Mouse (Mus musculus) heart, embryonic 10.5 days (tissue): ENCODE measurements around the gene Extl2. TPM values are rescaled to one million over a fixed set of nuclear protein-coding genes. Genes with fewer than 3 reads are reported as not detected.

ENCODE experiments used
- DNase-seq: peaks from one replicate; pipeline ENCODE4 v3.0.0-alpha.2; 2017; ENCODE audit warnings: low spot score
- H3K27ac ChIP-seq: fragments of 300-500 bp; sonication (generic); 2 replicates; pipeline ENCODE4 v1.5.1; 2016; ENCODE audit warnings: mild to moderate bottlenecking
- H3K27me3 ChIP-seq: fragments of 300-500 bp; sonication (generic); 2 replicates; pipeline ENCODE4 v1.6.1; 2016; ENCODE audit warnings: mild to moderate bottlenecking; ENCODE audit not compliant: poor library complexity, insufficient read depth, severe bottlenecking
- H3K36me3 ChIP-seq: fragments of 300-500 bp; sonication (generic); 2 replicates; pipeline ENCODE4 v1.6.1; 2016; ENCODE audit warnings: mild to moderate bottlenecking, moderate library complexity
- H3K4me1 ChIP-seq: fragments of 300-500 bp; sonication (generic); 2 replicates; pipeline ENCODE4 v1.6.1; 2016; ENCODE audit warnings: mild to moderate bottlenecking
- H3K4me3 ChIP-seq: fragments of 300-500 bp; sonication (generic); 2 replicates; pipeline ENCODE4 v1.5.1; 2016; ENCODE audit warnings: mild to moderate bottlenecking, moderate library complexity
- H3K9me3 ChIP-seq: fragments of 300-500 bp; sonication (generic); 2 replicates; pipeline ENCODE4 v1.6.1; 2016; ENCODE audit warnings: mild to moderate bottlenecking, moderate library complexity
- WGBS: fragments of 180-500 bp; shearing (Covaris S2); methylation state at CpG from one replicate; pipeline ENCODE4 v1.1.7; 2016; 5-methylcytosine and 5-hydroxymethylcytosine counted together
- polyA plus RNA-seq: library from polyadenylated mRNA; unstranded; fragments of >200 nt; fragmentation: Nextera tagmentation; extraction: Ambion mirVana; gene quantifications from 2 replicates; pipeline ENCODE4 v1.2.1, GENCODE M21; 2016

The Extl2 gene
- polyA plus RNA-seq, 1 experiment from 2014 or later: 19.6 TPM

DNA sequence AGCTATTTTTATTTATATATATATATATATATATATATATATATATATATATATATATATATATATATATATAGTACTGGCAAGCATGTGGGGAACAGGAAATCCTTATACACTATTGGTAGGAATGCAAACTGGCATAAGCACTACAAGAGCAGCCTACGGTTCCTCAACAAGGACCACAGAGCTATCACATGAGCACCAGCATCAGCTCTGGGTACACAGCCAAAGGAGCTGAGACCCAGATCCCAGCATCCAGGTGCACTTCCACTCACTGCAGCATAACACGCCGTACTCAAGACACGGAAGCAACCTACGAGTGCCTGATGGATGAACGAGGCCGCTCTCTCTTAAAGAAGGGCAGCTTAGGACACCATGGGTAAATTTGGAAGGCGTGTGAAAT, 24.0 kb upstream of the Extl2 start:
- Histone ChIP-seq H3K9me3 (no peaks in the 10 kb centered on the region), H3K27ac (no peak overlapping the region), H3K36me3 (peaks cover 64% of the 10 kb centered on the region), H3K4me3 (no peak overlapping the region), H3K27me3 (no peaks in the 10 kb centered on the region), H3K4me1 (no peaks in the 10 kb centered on the region)
- 91% methylated on average over 8 of the region's 8 CpGs for WGBS
- no peak for DNase-seq

DNA sequence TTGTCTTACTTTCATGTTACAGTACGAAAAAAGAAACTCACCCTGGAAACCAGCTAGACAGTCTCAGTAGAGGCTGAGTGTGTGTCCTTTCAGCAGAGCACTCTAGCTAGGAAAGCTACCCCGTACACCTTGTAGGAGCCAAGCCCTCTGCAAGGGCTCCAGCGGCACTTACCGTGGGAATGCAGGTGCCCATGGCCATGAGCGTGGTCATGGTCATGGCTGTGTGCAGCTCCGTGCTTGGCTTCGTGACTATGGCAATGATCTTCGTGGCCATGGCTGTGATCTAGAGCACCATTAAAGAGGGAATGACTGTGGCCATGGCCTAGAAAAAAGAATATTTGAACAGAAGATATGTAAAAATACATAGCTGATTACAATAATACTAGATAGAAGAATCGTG, 22.6 kb upstream of the Extl2 start:
- DNase-seq: no peak
- H3K27ac ChIP-seq: no peak overlapping the region
- no peaks in the 10 kb centered on the region for H3K27me3 ChIP-seq
- no peaks in the 10 kb centered on the region for H3K4me1 ChIP-seq
- no peaks in the 10 kb centered on the region for H3K9me3 ChIP-seq
- peaks cover 67% of the 10 kb centered on the region for H3K36me3 ChIP-seq
- H3K4me3 ChIP-seq: no peak overlapping the region
- WGBS: 94% methylated on average over 9 of the region's 9 CpGs

DNA sequence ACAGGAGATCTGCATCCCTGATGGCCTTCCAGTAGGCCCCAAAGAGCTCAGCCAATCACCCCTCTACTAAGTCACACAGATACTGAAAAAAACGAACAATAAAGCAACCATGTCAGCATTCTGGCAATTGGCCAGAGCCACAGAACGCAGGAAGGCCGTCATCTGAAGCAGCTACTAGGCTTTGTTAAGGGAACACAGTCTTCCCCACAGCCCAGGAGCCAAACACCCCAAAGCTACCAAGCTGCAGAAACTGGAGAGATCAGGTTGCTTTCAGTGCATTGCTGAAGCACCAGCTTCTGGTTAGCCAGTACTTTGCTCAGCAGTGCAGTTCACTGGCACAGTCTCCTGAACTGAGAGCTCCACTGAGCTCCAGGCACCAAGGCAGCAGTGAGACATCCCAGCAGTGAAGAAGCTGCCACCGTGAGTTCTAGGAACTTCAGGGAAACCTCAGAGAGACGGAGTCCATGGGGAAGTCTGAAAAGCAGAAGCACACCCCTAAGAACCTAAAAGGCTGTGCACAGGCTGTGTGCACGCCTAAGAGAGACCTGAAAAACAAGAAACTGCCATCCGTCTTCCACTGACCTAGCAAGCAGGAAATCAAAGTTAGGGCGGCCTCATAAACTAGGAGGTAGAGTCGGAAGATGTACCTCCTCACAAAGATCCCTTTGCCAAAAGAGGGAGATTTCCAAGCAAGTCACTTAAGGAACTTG, 21.9 kb upstream of the Extl2 start:
- Histone ChIP-seq H3K27me3 (no peaks in the 10 kb centered on the region), H3K27ac (no peak overlapping the region), H3K9me3 (no peaks in the 10 kb centered on the region), H3K4me3 (no peak overlapping the region), H3K4me1 (no peaks in the 10 kb centered on the region), H3K36me3 (peaks cover 72% of the 10 kb centered on the region)
- 80% methylated on average over 9 of the region's 9 CpGs for WGBS
- DNase-seq: no peak

DNA sequence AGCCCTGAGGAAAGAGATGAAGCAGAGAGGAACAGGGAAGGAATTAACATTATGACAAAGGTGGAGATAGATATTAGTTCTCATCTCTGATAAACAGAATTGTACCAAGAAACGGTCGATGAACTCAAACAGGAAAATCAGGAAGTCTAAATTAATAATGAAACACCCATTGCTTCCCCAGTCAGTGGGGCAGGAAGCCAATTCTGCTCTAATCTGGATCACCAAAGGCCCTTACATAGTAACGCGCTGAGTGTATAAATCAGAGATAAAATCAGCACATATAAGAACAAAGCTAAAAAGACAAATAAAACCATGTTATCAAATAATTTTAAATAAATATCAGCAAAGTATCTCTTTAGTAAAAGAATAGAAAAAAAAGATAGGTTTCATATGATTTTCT, 15.2 kb upstream of the Extl2 start:
- WGBS: 87% methylated on average over 4 of the region's 4 CpGs
- Histone ChIP-seq H3K9me3 (no peaks in the 10 kb centered on the region), H3K4me3 (no peak overlapping the region), H3K36me3 (peaks cover 29% of the 10 kb centered on the region), H3K4me1 (no peaks in the 10 kb centered on the region), H3K27me3 (no peaks in the 10 kb centered on the region), H3K27ac (no peak overlapping the region)
- no peak for DNase-seq

DNA sequence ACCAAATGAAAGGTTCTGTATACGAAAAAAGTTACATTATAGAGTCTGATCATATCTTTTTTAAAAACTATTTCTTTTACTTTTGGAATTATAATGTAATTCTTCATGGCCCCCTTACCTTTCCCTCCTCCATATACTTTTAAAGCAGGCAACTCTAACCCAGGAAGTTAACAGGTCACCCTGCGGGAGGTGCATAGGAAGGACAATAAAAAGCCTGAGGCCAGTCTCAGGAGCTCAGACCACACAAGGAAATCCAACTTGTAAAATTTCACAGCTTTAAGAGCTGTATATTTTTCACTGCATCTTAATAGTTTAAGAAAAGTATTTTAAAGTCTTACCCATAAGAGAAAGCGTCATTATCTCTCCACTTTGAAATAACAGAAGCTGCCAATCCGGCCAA, 14.7 kb upstream of the Extl2 start:
- Histone ChIP-seq H3K4me1 (no peaks in the 10 kb centered on the region), H3K9me3 (no peaks in the 10 kb centered on the region), H3K4me3 (no peak overlapping the region), H3K27me3 (no peaks in the 10 kb centered on the region), H3K36me3 (peaks cover 30% of the 10 kb centered on the region), H3K27ac (no peak overlapping the region)
- DNase-seq: no peak
- WGBS: 82% methylated on average over 4 of the region's 4 CpGs

DNA sequence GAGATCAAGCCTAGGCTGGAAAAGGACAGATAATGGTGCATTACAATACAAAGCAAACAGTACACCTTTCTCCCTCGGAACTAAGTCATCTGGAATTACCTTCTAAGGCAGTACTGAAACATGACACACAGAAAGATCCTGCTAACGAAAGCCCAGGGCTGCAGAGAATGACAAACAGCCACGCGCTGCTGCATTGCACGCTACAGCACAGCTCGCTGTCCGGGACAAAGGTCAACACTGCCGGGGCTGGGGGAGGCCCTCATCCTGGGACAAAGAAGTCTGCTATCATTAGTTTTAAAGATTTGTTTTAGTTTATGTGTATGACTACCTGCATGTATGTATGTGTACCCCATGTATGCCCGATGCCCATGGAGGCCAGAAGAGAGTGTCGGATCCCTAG, 14.2 kb upstream of the Extl2 start:
- H3K27ac ChIP-seq: no peak overlapping the region
- no peaks in the 10 kb centered on the region for H3K27me3 ChIP-seq
- no peak for DNase-seq
- H3K9me3 ChIP-seq: no peaks in the 10 kb centered on the region
- WGBS: 85% methylated on average over 10 of the region's 10 CpGs
- peaks cover 32% of the 10 kb centered on the region for H3K36me3 ChIP-seq
- no peaks in the 10 kb centered on the region for H3K4me1 ChIP-seq
- no peak overlapping the region for H3K4me3 ChIP-seq

DNA sequence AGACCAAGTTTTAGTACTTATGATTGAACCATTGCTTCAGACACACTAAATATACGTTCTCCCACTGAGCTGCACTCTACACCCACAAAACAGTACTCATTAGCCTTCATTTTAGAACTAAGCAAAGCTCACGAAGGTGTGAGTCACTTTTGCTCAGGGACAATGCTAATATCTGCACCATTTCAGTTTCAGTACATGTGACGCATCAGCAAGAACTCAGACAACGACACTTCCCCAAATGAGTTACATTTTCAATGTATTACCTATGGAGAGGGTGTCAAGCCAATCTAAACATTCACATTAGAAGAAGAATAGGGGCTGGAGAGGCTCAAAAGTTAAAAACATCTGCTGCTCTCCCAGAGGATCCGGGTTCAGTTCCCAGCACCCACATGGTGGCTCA, 10.3 kb upstream of the Extl2 start:
- Histone ChIP-seq H3K36me3 (peaks cover 37% of the 10 kb centered on the region), H3K4me3 (no peak overlapping the region), H3K27me3 (no peaks in the 10 kb centered on the region), H3K27ac (no peak overlapping the region), H3K4me1 (no peaks in the 10 kb centered on the region), H3K9me3 (no peaks in the 10 kb centered on the region)
- DNase-seq: no peak
- 93% methylated on average over 5 of the region's 5 CpGs for WGBS

DNA sequence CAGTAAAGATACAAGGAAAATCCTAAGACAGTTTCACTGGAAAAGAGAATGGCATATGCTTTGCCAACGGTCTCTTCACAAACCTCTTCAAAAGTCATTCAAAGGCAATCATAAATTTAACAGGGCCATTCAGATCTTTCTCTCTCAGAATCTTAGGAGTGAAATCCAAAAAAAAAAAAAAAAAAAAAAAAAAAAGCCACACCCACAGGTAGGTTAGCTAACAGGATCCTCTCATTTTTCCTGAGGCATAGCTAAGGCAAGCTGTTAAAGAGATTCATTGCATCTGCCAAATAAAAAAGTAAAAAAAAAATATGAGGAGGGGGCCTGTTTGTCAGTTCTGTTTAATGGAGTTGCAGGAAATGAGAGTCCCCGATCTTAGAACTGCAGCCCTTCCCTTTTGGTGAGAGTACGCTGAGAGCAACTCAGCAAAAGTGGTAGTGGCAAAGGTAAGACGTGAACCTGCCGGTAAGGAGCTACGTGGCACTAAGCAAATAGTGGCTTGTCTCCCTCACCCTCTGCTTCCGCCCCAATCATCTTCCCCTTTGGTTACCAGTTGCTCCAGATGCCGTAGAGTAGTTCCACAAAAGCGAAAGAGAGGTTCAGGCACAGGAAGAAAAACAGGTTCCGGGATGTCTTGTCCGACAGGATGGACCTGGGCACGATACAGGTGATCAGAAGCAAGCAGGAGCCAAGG, 831 bp upstream of the Extl2 start:
- H3K4me1 ChIP-seq: peaks cover 11% of the 10 kb centered on the region; the same call in 1 of the 2 replicates
- peak overlapping the region; percentile 95 for H3K4me3 ChIP-seq
- peaks cover 14% of the 10 kb centered on the region for H3K36me3 ChIP-seq
- H3K27ac ChIP-seq: peak overlapping the region; percentile 92
- DNase-seq: no peak
- H3K9me3 ChIP-seq: no peaks in the 10 kb centered on the region
- WGBS: 8% methylated on average over 12 of the region's 12 CpGs
- no peaks in the 10 kb centered on the region for H3K27me3 ChIP-seq

DNA sequence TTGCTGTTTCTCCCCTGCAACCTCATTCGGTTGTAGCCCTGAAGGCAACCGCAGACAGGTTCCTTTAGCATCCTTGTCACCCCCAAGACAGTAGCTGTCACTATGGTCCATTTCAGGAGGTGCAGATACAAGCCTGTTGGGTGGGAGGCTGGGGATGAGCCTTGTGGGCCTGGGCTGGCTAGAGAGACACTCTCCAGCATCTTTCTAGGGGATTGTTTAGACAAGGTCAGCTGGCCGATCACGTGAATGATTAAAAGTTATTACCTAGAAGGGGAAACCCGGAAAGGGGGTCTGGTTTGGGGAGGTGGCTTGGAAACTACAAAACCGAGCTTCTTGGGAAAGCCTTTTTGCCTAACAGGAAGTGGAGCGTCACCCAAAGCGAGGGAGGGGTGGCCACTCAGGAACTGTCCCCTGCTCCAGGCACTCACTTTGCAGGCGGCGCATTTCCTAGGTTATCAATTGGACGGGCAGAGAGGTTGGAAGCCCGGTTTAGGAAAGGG, 729 bp downstream of the Extl2 start:
- H3K27me3 ChIP-seq: no peaks in the 10 kb centered on the region
- peaks cover 14% of the 10 kb centered on the region; the same call in 1 of the 2 replicates for H3K4me1 ChIP-seq
- peak overlapping the region; percentile 95 for H3K4me3 ChIP-seq
- peak; percentile 92 for DNase-seq
- H3K27ac ChIP-seq: peak overlapping the region; percentile 92
- H3K9me3 ChIP-seq: no peaks in the 10 kb centered on the region
- peaks cover 14% of the 10 kb centered on the region for H3K36me3 ChIP-seq
- WGBS: 0% methylated on average over 12 of the region's 12 CpGs

DNA sequence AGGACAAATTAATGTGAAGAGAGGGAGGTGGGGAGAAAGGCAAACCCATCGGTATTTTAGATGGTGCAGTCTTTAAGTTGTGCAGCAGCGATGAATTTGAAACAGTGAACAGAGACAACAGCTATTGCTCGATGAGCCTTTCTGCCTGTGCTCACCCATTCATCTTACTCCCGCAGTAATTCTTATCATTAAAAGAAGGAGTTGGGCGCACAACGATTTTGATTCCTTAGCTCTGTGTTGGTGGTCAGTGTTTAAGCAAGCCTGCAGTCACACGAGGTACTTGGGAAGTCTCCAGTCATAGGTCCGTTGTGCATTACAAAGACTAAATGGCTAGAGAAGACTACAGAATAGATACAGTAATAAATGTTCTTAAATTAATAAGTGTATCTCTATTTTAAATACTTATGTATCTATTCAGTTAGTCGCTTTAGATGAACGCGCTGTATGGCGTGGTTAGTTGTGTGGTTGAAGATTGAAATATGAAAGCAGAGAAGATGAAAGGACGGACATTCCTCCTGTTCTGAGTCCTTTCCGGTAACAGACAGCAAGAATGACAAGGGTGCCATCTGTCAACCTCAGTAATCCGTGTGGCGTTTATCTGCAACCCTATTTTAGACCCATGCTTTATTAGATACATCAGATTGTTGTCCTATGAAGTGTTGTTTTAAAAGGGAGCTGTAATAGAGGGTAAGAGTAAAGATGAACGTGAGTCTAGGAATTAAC, 2.5 kb downstream of the Extl2 start:
- H3K4me3 ChIP-seq: no peak overlapping the region
- no peaks in the 10 kb centered on the region for H3K9me3 ChIP-seq
- no peaks in the 10 kb centered on the region for H3K27me3 ChIP-seq
- peaks cover 14% of the 10 kb centered on the region; the same call in 1 of the 2 replicates for H3K4me1 ChIP-seq
- WGBS: 87% methylated on average over 17 of the region's 17 CpGs
- peaks cover 6% of the 10 kb centered on the region; the same call in 1 of the 2 replicates for H3K36me3 ChIP-seq
- no peak for DNase-seq
- H3K27ac ChIP-seq: no peak overlapping the region

DNA sequence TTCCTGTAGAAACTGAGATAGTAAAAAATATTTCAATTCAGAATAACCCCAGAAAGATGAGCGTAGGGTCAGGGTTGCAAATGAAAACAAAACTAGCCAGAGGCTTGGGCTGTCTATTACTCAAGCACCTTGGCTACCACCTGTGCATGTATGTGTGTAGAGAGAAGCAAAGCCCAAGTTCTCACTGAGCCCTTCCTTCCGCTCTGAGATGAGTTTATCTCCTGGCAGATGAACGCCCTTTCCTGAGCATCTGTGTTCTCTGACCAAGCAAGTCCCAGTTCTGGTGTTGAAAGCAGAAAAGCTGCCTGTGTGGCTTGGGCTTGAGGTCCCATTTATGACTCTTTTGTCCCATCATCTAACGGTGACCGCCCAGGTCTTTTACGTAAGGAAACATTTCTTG, 7.6 kb downstream of the Extl2 start:
- Histone ChIP-seq H3K27ac (no peak overlapping the region), H3K4me3 (no peak overlapping the region), H3K36me3 (no peaks in the 10 kb centered on the region), H3K9me3 (no peaks in the 10 kb centered on the region), H3K27me3 (no peaks in the 10 kb centered on the region), H3K4me1 (peaks cover 2% of the 10 kb centered on the region; the same call in 1 of the 2 replicates)
- no peak for DNase-seq
- 87% methylated on average over 6 of the region's 6 CpGs for WGBS

DNA sequence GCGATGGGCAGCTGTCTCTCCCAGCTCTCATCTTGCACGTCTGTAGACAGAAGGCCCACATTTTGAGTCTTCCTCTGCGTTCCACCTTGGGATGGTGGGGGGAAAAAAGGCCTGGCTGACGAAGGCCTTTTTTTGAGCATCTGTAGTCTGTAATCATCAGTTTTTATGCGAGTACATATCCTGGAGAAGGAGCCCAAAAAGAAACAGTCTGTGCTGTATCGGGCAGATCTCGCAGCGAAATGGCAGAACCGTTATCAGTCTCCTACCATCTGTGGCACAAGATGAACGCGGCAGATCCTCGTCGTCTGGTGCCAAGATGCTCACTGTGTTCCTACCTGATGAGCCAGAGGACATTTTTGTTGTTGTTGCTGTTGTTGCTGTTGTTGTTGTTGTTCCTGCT, 8.9 kb downstream of the Extl2 start:
- H3K9me3 ChIP-seq: no peaks in the 10 kb centered on the region
- no peaks in the 10 kb centered on the region for H3K27me3 ChIP-seq
- no peak overlapping the region for H3K4me3 ChIP-seq
- H3K4me1 ChIP-seq: peaks cover 2% of the 10 kb centered on the region; the same call in 1 of the 2 replicates
- no peak for DNase-seq
- WGBS: 90% methylated on average over 13 of the region's 13 CpGs
- H3K27ac ChIP-seq: no peak overlapping the region
- H3K36me3 ChIP-seq: no peaks in the 10 kb centered on the region

DNA sequence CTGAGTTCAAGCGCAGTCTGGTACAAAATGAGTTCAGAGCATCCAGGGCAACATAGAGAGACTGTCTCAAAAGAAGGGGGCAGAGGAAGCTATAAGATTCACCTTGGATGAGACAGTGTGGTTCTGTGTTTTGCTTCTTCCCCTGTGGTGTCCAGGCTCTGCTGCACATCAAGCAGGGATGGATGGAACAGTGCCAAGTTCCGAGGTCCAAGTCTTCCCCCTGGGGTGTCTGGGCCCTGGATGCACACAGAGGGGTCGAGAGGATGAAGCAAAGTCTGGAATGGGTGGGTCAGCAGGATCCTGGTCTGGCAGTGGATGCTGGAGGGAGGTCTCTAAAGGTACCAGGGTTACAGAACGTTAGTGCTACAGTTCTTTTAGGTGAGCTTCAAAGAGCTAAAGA, 11.3 kb downstream of the Extl2 start:
- no peaks in the 10 kb centered on the region for H3K9me3 ChIP-seq
- no peaks in the 10 kb centered on the region for H3K4me1 ChIP-seq
- WGBS: 74% methylated on average over 4 of the region's 4 CpGs
- H3K4me3 ChIP-seq: no peak overlapping the region
- no peaks in the 10 kb centered on the region for H3K36me3 ChIP-seq
- H3K27ac ChIP-seq: no peak overlapping the region
- H3K27me3 ChIP-seq: no peaks in the 10 kb centered on the region
- no peak for DNase-seq
